Mouse (Mus musculus): ENCODE data around the gene Gm49353. TPM values are rescaled to one million over a fixed set of nuclear protein-coding genes. Genes with fewer than 3 reads are reported as not detected.
A peak's percentile ranks its signal among the peaks of the same experiment; 100 is the strongest.

The Gm49353 gene
- not detected for total RNA-seq (2021)
- long read RNA-seq, experiment 1, result 0 reads
- long read RNA-seq, experiment 2, result 0 reads

- intact Hi-C loops (cut with DNase I), result no loop called here
- no peak for DNase-seq
These were observed at the start of gene Gm49353 for GRCm38 (mm10) chr10:29198642-29199041. Gm49353 (plus strand) TSS chr10:29198954.

GRCm38 (mm10) chr10:29155304-29155703, 43.5 kb upstream of the Gm49353 start:
- no peak for DNase-seq
- intact Hi-C loops (cut with DNase I), result no loop called here

- no peak for DNase-seq
- intact Hi-C loops (cut with DNase I), result no loop called here
These were observed 37.1 kb upstream of the Gm49353 start for GRCm38 (mm10) chr10:29161664-29162063.

GRCm38 (mm10) chr10:29173778-29174177, 25.0 kb upstream of the Gm49353 start:
- intact Hi-C loops (cut with DNase I), result no loop called here
- DNase-seq, result no peak

GRCm38 (mm10) chr10:29175656-29176055, 23.1 kb upstream of the Gm49353 start:
- intact Hi-C loops (cut with DNase I), result no loop called here
- no peak for DNase-seq

GRCm38 (mm10) chr10:29176881-29177280, 21.9 kb upstream of the Gm49353 start:
- intact Hi-C loops (cut with DNase I), result no loop called here
- DNase-seq, result no peak

GRCm38 (mm10) chr10:29178003-29178402, 20.8 kb upstream of the Gm49353 start:
- intact Hi-C loops (cut with DNase I), result no loop called here
- no peak for DNase-seq

GRCm38 (mm10) chr10:29180210-29180609, 18.5 kb upstream of the Gm49353 start:
- DNase-seq, result no peak
- intact Hi-C loops (cut with DNase I), result no loop called here

- intact Hi-C loops (cut with DNase I), result no loop called here
- DNase-seq, result no peak
These were observed 17.7 kb upstream of the Gm49353 start for GRCm38 (mm10) chr10:29181046-29181445.

- intact Hi-C loops (cut with DNase I), result no loop called here
These were observed 5.0 kb upstream of the Gm49353 start for GRCm38 (mm10) chr10:29193769-29194168.

GRCm38 (mm10) chr10:29196811-29197210, 1.9 kb upstream of the Gm49353 start:
- no peak for DNase-seq
- intact Hi-C loops (cut with DNase I), result no loop called here

More at GRCm38 (mm10) chr10:29193769-29194168, 5.0 kb upstream of the Gm49353 start:
- no peak for DNase-seq

- intact Hi-C loops (cut with DNase I), result loop anchor here (5.0 kb wide), 1 partner anchor 93 kb away; no protein-coding TSS in a partner anchor
- no peak for DNase-seq
These were observed 1.1 kb downstream of the Gm49353 start for GRCm38 (mm10) chr10:29199835-29200234.

GRCm38 (mm10) chr10:29200609-29201008, 1.9 kb downstream of the Gm49353 start:
- intact Hi-C loops (cut with DNase I), result loop anchor here (5.0 kb wide), 1 partner anchor 93 kb away; no protein-coding TSS in a partner anchor
- DNase-seq, result no peak

GRCm38 (mm10) chr10:29206730-29207129, 8.0 kb downstream of the Gm49353 start:
- DNase-seq, result no peak
- intact Hi-C loops (cut with DNase I), result no loop called here

GRCm38 (mm10) chr10:29208735-29209134, 10.0 kb downstream of the Gm49353 start:
- intact Hi-C loops (cut with DNase I), result no loop called here
- no peak for DNase-seq

- peak; percentile 29 to 30 for DNase-seq
- intact Hi-C loops (cut with DNase I), result no loop called here
These were observed 12.7 kb downstream of the Gm49353 start, which contains the start of gene 9330159F19Rik for GRCm38 (mm10) chr10:29211453-29211852. 9330159F19Rik (plus strand) TSS chr10:29211606.

- DNase-seq, result no peak
- intact Hi-C loops (cut with DNase I), result no loop called here
These were observed 14.9 kb downstream of the Gm49353 start for GRCm38 (mm10) chr10:29213534-29214100.

- intact Hi-C loops (cut with DNase I), result no loop called here
- DNase-seq, result no peak
These were observed 18.2 kb downstream of the Gm49353 start for GRCm38 (mm10) chr10:29216957-29217356.

- intact Hi-C loops (cut with DNase I), result no loop called here
- no peak for DNase-seq
These were observed 18.7 kb downstream of the Gm49353 start for GRCm38 (mm10) chr10:29217451-29217850.

GRCm38 (mm10) chr10:29225329-29225728, 26.6 kb downstream of the Gm49353 start:
- intact Hi-C loops (cut with DNase I), result no loop called here
- DNase-seq, result no peak

- DNase-seq, result no peak
These were observed 32.5 kb downstream of the Gm49353 start for GRCm38 (mm10) chr10:29231208-29231607.

More at GRCm38 (mm10) chr10:29231208-29231607, 32.5 kb downstream of the Gm49353 start:
- intact Hi-C loops (cut with DNase I), result no loop called here

Measured in gastrocnemius, postnatal 36 days (tissue).